Mouse (Mus musculus): ENCODE measurements around the gene Olfr495. TPM values are rescaled to one million over a fixed set of nuclear protein-coding genes. Genes with fewer than 3 reads are reported as not detected.

The Olfr495 gene
- total RNA-seq (2021) = not detected
- long read RNA-seq, experiment 1 = 0 reads
- long read RNA-seq, experiment 2 = 0 reads

DNA sequence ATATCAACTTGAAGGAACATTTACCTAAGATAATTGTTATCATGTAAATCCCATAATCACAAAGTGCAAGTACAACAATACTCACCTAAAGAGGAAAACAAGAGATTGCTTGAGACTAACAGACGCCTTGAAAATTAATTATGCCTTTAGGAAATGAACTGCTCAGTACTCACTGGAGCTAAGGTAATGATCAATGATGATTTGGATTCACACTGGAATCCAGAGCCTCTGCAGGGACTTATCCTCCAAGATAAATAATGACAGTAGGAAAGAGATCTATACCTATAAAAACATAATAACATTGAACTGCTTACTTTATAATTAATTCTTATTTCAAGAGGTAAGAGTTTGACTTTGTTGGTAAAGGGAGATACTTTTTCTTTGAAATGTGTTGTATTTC, at the start of gene Olfr495:
Olfr495 (plus strand) TSS at position 301 of the 400 bp plus-strand sequence.
- DNase-seq = no peak

DNA sequence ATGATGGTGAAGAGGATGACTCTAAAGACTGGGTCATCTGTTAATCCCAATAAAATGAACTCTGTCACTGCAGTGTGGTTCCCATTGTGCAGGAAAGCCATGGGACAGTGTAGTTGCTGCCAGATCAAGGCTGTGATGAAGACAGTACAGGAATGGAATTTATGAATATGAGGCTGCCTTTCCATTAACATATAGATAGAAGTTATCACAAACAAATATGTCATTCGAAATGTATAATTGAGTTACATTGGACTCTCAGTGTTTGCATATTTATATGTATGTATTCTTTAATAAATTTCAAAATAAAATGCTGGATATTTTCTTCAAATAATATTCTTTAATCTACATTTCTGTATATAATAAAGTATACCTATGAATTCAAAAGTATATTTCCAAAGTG, 46.1 kb upstream of the Olfr495 start, which contains the start of gene Olfr493:
Olfr493 (minus strand) TSS at position 101 of the 400 bp plus-strand sequence.
- no peak for DNase-seq

DNA sequence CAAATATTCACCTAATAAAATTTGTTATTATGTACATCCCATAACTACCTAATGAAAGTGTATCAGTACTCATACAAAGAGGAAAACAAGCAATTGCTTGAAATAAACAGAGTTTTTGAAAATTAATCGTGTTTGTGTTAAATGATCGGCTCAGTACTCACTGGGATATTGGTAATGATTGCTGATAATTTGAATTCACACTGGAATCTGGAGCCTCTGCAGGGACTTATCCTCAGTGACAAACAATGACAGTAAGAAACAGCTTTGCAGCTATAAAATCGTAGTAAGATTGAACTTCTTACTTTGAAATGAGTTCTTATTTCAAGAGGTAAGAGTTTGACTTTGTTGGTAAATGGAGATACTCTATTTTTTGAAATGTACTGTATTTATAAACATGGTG, 27.9 kb upstream of the Olfr495 start, which contains the start of gene Olfr494:
Olfr494 (plus strand) TSS at position 301 of the 400 bp plus-strand sequence.
- no peak for DNase-seq

DNA sequence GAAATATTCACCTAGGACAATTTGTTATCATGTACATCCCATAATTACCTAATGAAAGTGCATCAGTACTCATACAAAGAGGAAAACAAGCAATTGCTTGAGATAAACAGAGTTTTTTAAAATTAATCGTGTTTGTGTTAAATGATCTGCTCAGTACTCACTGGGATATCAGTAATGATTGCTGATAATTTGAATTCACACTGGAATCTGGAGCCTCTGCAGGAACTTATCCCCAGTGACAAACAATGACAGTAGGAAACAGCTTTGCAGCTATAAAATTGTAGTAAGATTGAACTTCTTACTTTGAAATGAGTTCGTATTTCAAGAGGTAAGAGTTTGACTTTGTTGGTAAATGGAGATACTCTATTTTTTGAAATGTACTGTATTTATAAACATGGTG, 27.2 kb downstream of the Olfr495 start, which contains the start of gene Olfr497:
Olfr497 (plus strand) TSS at position 301 of the 400 bp plus-strand sequence.
- no peak for DNase-seq

Other genes starting within 250 kb of the Olfr495 start
- gene Olfr485, start 233.3 kb upstream of the Olfr495 start, total RNA-seq (2021) = not detected
- not detected for gene Olfr486, start 220.4 kb upstream of the Olfr495 start, total RNA-seq (2021)
- not detected for gene Olfr487, start 178.5 kb upstream of the Olfr495 start, total RNA-seq (2021)
- not detected for gene Olfr488, start 134.8 kb upstream of the Olfr495 start, total RNA-seq (2021)
- not detected for gene Olfr490, start 104.2 kb upstream of the Olfr495 start, total RNA-seq (2021)
- not detected for gene Olfr491, start 79.7 kb upstream of the Olfr495 start, total RNA-seq (2021)
- gene Olfr492, start 69.5 kb upstream of the Olfr495 start, total RNA-seq (2021) = not detected
- gene Olfr493, start 46.2 kb upstream of the Olfr495 start, total RNA-seq (2021) = not detected
- gene Olfr494, start 27.8 kb upstream of the Olfr495 start, total RNA-seq (2021) = not detected
- gene Olfr497, start 27.3 kb downstream of the Olfr495 start, total RNA-seq (2021) = not detected
- gene Olfr498, start 72.2 kb downstream of the Olfr495 start, total RNA-seq (2021) = not detected
- not detected for gene Olfr502, start 131.9 kb downstream of the Olfr495 start, total RNA-seq (2021)
- gene Olfr503, start 151.4 kb downstream of the Olfr495 start, total RNA-seq (2021) = not detected
- not detected for gene Olfr504, start 172.6 kb downstream of the Olfr495 start, total RNA-seq (2021)
- gene Olfr506, start 217.6 kb downstream of the Olfr495 start, total RNA-seq (2021) = not detected
- gene Olfr507, start 228.6 kb downstream of the Olfr495 start, total RNA-seq (2021) = not detected
- not detected for gene Olfr508, start 236.8 kb downstream of the Olfr495 start, total RNA-seq (2021)